Mouse (Mus musculus): ENCODE results near the gene Dock6. TPM values are rescaled to one million over a fixed set of nuclear protein-coding genes. Genes with fewer than 3 reads are reported as not detected.

Gene Dock6
- polyA plus RNA-seq, 1 experiment from 2014 or later: 22.0 TPM

- 1% methylated on average over 49 of the region's 54 CpGs for WGBS
- H3K27ac ChIP-seq (replicated peaks): peak within 1 kb of the TSS; percentile 96
- DNase-seq (ENCODE audit: low spot score): peak; percentile 97
- H3K27me3 ChIP-seq (ENCODE audit: low read depth, poor library complexity, severe bottlenecking): no peaks in the 10 kb centered on the region
- H3K9me3 ChIP-seq (replicated peaks): no peaks in the 10 kb centered on the region
- H3K4me3 ChIP-seq: peak within 1 kb of the TSS; percentile 93
- peaks cover 32% of the 10 kb centered on the region for H3K36me3 ChIP-seq
- H3K4me1 ChIP-seq: peaks cover 26% of the 10 kb centered on the region
These were observed 92.0 kb downstream of the Dock6 start, which contains the start of gene Spc24 for GRCm38 (mm10) chr9:21760155-21761088. Spc24 (minus strand) TSS chr9:21760303.

GRCm38 (mm10) chr9:21759718-21760117 lies 92.7 kb downstream of the Dock6 start:
- Histone ChIP-seq H3K4me1 (peaks cover 26% of the 10 kb centered on the region), H3K9me3 (replicated peaks) (no peaks in the 10 kb centered on the region), H3K36me3 (peaks cover 39% of the 10 kb centered on the region), H3K27ac (replicated peaks) (peak overlapping the region; percentile 96), H3K27me3 (ENCODE audit: low read depth, poor library complexity, severe bottlenecking) (no peaks in the 10 kb centered on the region), H3K4me3 (peak overlapping the region; percentile 93)
- WGBS: under 1% methylated on average over 20 of the region's 20 CpGs
- DNase-seq (ENCODE audit: low spot score): no peak

DNA sequence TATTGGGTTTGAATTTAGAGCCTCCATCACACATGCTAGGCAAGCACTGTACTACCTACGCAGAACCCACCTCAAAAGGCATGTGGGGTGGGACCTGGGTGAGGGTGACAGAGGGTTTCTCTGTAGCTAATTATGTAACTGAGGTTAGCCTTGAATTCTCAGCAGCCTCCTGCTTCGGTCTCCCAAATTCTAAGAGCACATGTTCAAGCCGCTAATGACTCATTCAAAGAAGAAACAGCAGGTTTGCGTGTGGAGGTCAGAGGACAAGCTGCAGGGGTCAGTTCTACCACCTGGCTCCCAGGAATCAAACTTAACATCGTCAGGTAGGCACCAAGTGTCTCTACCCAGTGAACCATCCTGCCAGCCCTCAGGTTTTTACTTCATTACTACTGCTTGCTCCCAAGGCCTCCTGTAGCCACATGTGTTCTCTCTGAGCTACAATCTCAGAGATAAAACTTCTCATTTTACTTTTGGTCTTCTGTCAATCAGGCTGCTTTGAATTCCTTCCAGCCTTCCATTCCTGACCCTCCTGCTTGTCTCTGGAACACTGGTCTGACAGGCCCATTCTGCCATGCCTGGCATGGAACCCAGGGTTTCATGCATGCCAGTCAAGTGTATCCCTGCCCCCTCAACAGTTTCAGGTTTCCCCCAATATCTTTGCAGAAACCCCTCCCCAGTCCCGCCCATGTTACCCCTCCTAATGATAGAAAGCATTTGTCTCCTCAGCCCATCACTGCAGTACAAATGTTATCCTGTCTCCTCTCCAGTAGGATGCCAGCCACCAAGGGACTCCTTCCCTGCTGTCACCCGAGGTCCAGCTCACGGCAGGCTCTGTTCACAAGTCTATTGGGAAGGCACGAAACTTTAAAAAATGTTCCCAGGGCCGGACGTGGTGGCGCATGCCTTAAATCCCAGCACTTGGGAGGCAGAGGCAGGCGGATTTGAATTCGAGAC lies 93.6 kb downstream of the Dock6 start:
- Histone ChIP-seq H3K4me3 (peak overlapping the region; percentile 93), H3K9me3 (replicated peaks) (no peaks in the 10 kb centered on the region), H3K36me3 (peaks cover 48% of the 10 kb centered on the region), H3K4me1 (peaks cover 26% of the 10 kb centered on the region), H3K27ac (replicated peaks) (peak overlapping the region; percentile 96), H3K27me3 (ENCODE audit: low read depth, poor library complexity, severe bottlenecking) (no peaks in the 10 kb centered on the region)
- no peak for DNase-seq (ENCODE audit: low spot score)
- 71% methylated on average over 14 of the region's 14 CpGs for WGBS

DNA sequence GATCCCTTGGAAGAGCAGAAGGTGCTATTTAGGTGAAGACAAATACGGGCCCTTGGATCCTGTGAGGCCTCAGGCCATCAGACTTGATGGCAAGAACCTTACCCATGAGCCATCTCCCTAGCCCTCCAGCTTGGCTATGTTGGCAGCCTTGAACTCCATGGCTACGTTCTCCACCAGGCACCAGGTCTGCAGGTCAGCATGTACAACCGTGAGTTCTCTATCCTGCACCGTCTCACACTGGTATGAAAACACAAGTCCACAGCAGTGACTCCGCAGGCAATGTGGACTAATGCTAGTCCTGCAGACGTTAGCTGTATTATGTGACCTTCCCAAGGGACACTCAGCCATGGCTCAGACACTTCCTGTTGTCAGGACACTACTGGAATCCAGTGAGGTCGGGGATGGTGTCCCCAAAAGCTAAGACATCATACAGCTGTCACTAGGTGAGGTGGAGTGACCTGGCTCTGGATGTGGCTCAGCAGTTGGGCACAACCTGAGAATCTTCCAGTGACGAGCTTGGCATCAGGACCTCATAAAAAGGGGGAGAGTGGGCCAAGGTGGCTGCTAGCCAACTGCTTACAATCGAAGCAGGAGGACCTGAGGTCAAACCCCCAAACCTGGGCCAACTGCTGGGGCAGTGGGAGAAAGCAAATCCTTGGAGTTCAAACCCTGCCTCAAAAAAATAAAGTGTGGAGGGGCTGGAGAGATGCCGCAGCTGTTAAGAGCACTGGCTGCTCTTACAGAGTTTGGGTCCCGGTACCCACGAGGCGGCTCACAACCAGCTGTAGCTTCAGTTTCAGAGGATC lies 97.7 kb downstream of the Dock6 start:
- DNase-seq (ENCODE audit: low spot score): peak; percentile 11
- Histone ChIP-seq H3K27ac (replicated peaks) (no peak overlapping the region), H3K4me3 (no peak overlapping the region), H3K36me3 (peaks cover 65% of the 10 kb centered on the region), H3K27me3 (ENCODE audit: low read depth, poor library complexity, severe bottlenecking) (no peaks in the 10 kb centered on the region), H3K4me1 (peaks cover 21% of the 10 kb centered on the region), H3K9me3 (replicated peaks) (no peaks in the 10 kb centered on the region)
- 86% methylated on average over 13 of the region's 13 CpGs for WGBS

GRCm38 (mm10) chr9:21754003-21754402 lies 98.4 kb downstream of the Dock6 start:
- Histone ChIP-seq H3K27me3 (ENCODE audit: low read depth, poor library complexity, severe bottlenecking) (no peaks in the 10 kb centered on the region), H3K27ac (replicated peaks) (no peak overlapping the region), H3K9me3 (replicated peaks) (no peaks in the 10 kb centered on the region), H3K4me1 (peaks cover 14% of the 10 kb centered on the region), H3K36me3 (peaks cover 72% of the 10 kb centered on the region), H3K4me3 (no peak overlapping the region)
- DNase-seq (ENCODE audit: low spot score): peak; percentile 11
- 87% methylated on average over 2 of the region's 2 CpGs for WGBS

GRCm38 (mm10) chr9:21752252-21752792 lies 100.1 kb downstream of the Dock6 start:
- H3K9me3 ChIP-seq (replicated peaks): no peaks in the 10 kb centered on the region
- H3K27ac ChIP-seq (replicated peaks): peak overlapping the region; percentile 30
- H3K36me3 ChIP-seq: peaks cover 74% of the 10 kb centered on the region
- 62% methylated on average over 10 of the region's 10 CpGs for WGBS
- no peak overlapping the region for H3K4me3 ChIP-seq
- no peaks in the 10 kb centered on the region for H3K27me3 ChIP-seq (ENCODE audit: low read depth, poor library complexity, severe bottlenecking)
- peaks cover 5% of the 10 kb centered on the region; the same call in 1 of the 2 replicates for H3K4me1 ChIP-seq
- DNase-seq (ENCODE audit: low spot score): no peak

DNA sequence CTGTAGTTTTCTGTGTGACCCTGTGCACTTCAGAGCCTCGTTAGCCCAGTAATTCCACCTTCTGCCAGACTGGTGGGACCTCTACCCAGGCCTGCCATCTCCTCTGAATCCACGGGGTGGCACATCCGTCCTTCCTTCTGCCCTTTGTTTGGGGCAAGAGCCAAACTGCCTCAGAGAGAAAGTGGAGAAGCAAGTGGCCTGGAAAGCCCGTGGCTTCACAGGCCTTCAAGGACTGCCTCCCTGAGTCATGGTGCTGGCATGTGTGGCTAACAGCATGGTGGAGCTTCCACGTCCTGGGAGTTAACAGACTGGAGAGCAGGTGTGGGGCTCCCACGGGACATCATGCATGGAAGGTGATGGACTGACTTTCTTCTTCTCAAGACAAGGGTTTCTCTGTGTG lies 101.1 kb downstream of the Dock6 start:
- H3K4me3 ChIP-seq: no peak overlapping the region
- no peaks in the 10 kb centered on the region for H3K27me3 ChIP-seq (ENCODE audit: low read depth, poor library complexity, severe bottlenecking)
- no peaks in the 10 kb centered on the region for H3K9me3 ChIP-seq (replicated peaks)
- H3K4me1 ChIP-seq: peaks cover 5% of the 10 kb centered on the region; the same call in 1 of the 2 replicates
- WGBS: 77% methylated on average over 6 of the region's 6 CpGs
- H3K36me3 ChIP-seq: peaks cover 74% of the 10 kb centered on the region
- DNase-seq (ENCODE audit: low spot score): no peak
- no peak overlapping the region for H3K27ac ChIP-seq (replicated peaks)

GRCm38 (mm10) chr9:21750370-21750769 lies 102.1 kb downstream of the Dock6 start:
- H3K36me3 ChIP-seq: peaks cover 76% of the 10 kb centered on the region

More at GRCm38 (mm10) chr9:21750370-21750769, 102.1 kb downstream of the Dock6 start:
- Histone ChIP-seq H3K9me3 (replicated peaks) (no peaks in the 10 kb centered on the region), H3K4me3 (no peak overlapping the region), H3K27me3 (ENCODE audit: low read depth, poor library complexity, severe bottlenecking) (no peaks in the 10 kb centered on the region), H3K4me1 (peaks cover 5% of the 10 kb centered on the region; the same call in 1 of the 2 replicates), H3K27ac (replicated peaks) (no peak overlapping the region)
- DNase-seq (ENCODE audit: low spot score): no peak
- 80% methylated on average over 3 of the region's 3 CpGs for WGBS

Small RNA genes lying within 50 kb of the gene (microRNA-seq; reads per million reads assigned to microRNA genes)
- gene Mir7083: 5.7 reads per million, percentile 13 among the genes with 10 or more reads in this experiment

Other genes with a start within 250 kb of the Dock6 start
- gene Smarca4, start 236.5 kb downstream of the Dock6 start, polyA plus RNA-seq (2016; fragmentation: Nextera tagmentation; extraction: Ambion mirVana): 139 and 162 TPM in 2 replicates
- gene Ldlr, start 129.2 kb downstream of the Dock6 start, polyA plus RNA-seq (2016; fragmentation: Nextera tagmentation; extraction: Ambion mirVana): 52.2 and 58.9 TPM in 2 replicates
- gene Spc24, start 92.3 kb downstream of the Dock6 start, polyA plus RNA-seq (2016; fragmentation: Nextera tagmentation; extraction: Ambion mirVana): 146 and 175 TPM in 2 replicates
- 8.6 and 9.5 TPM in 2 replicates for gene Kank2, start 53.9 kb downstream of the Dock6 start, polyA plus RNA-seq (2016; fragmentation: Nextera tagmentation; extraction: Ambion mirVana)
- gene Angptl8, start 17.1 kb downstream of the Dock6 start, polyA plus RNA-seq (2016; fragmentation: Nextera tagmentation; extraction: Ambion mirVana): 0.47 and 0.83 TPM in 2 replicates
- gene Rab3d, start 65.6 kb upstream of the Dock6 start, polyA plus RNA-seq (2016; fragmentation: Nextera tagmentation; extraction: Ambion mirVana): 8.3 and 9.7 TPM in 2 replicates
- gene Ccdc159, start 74.8 kb upstream of the Dock6 start, polyA plus RNA-seq (2016; fragmentation: Nextera tagmentation; extraction: Ambion mirVana): 4.2 and 4.6 TPM in 2 replicates
- gene Tmem205, start 74.9 kb upstream of the Dock6 start, polyA plus RNA-seq (2016; fragmentation: Nextera tagmentation; extraction: Ambion mirVana): 39.0 and 39.2 TPM in 2 replicates
- gene Plppr2, start 84.4 kb upstream of the Dock6 start, polyA plus RNA-seq (2016; fragmentation: Nextera tagmentation; extraction: Ambion mirVana): 14.7 and 22.4 TPM in 2 replicates
- gene Swsap1, start 103.1 kb upstream of the Dock6 start, polyA plus RNA-seq (2016; fragmentation: Nextera tagmentation; extraction: Ambion mirVana): 8.1 and 8.6 TPM in 2 replicates
- gene Epor, start 110.9 kb upstream of the Dock6 start, polyA plus RNA-seq (2016; fragmentation: Nextera tagmentation; extraction: Ambion mirVana): 8.9 and 10.2 TPM in 2 replicates
- gene Rgl3, start 136.8 kb upstream of the Dock6 start, polyA plus RNA-seq (2016; fragmentation: Nextera tagmentation; extraction: Ambion mirVana): 3.0 and 3.7 TPM in 2 replicates
- 5.7 and 6.3 TPM in 2 replicates for gene Ccdc151, start 150.0 kb upstream of the Dock6 start, polyA plus RNA-seq (2016; fragmentation: Nextera tagmentation; extraction: Ambion mirVana)
- 108 and 112 TPM in 2 replicates for gene Prkcsh, start 150.2 kb upstream of the Dock6 start, polyA plus RNA-seq (2016; fragmentation: Nextera tagmentation; extraction: Ambion mirVana)
- 16.7 and 26.8 TPM in 2 replicates for gene Elavl3, start 199.4 kb upstream of the Dock6 start, polyA plus RNA-seq (2016; fragmentation: Nextera tagmentation; extraction: Ambion mirVana)
- gene Gm49318, start 218.6 kb upstream of the Dock6 start, polyA plus RNA-seq (2016; fragmentation: Nextera tagmentation; extraction: Ambion mirVana): not detected in 2 replicates
- gene Zfp653, start 218.7 kb upstream of the Dock6 start, polyA plus RNA-seq (2016; fragmentation: Nextera tagmentation; extraction: Ambion mirVana): 11.7 and 12.6 TPM in 2 replicates
- 41.1 and 44.1 TPM in 2 replicates for gene Ecsit, start 232.8 kb upstream of the Dock6 start, polyA plus RNA-seq (2016; fragmentation: Nextera tagmentation; extraction: Ambion mirVana)
- gene Cnn1, start 246.6 kb upstream of the Dock6 start, polyA plus RNA-seq (2016; fragmentation: Nextera tagmentation; extraction: Ambion mirVana): 1.0 and 3.0 TPM in 2 replicates